Mouse (Mus musculus): Measurements from ENCODE around the gene Hira.

DNA sequence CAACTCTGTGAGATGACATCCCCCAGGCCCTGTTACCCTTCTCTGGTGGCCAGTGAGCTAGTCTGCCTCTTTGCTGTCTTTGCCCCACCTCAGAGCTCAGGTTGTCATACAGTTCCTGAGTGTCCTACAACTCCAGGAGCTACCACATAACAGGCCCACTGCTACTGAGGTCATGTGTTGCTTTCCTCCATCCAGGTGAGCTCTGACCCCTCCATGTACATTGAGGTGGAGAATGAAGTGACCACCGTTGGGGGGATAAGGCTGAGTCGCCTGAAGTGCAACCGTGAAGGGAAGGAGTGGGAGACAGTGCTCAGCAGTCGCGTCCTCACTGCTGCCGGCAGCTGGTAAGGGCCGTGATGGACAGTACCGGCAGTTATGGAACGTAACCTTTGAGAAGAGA, 72.1 kb downstream of the Hira start:
- TF ChIP-seq CTCF (IDR thresholded peaks at IDR 0.05) (no peak), POLR2A (IDR thresholded peaks at IDR 0.05; ENCODE audit: insufficient read depth, low read depth, low read length) (no peak)
